Mouse (Mus musculus) frontal cortex, postnatal 25 days (tissue): ENCODE results near the gene Capn7.

Experiments used
- DNase-seq, 2 experiments: peaks; one replicate each; pipeline ENCODE4 v3.0.0; 2022; ENCODE audit warnings: low spot score in 2 of 2

Capn7 gene

DNA sequence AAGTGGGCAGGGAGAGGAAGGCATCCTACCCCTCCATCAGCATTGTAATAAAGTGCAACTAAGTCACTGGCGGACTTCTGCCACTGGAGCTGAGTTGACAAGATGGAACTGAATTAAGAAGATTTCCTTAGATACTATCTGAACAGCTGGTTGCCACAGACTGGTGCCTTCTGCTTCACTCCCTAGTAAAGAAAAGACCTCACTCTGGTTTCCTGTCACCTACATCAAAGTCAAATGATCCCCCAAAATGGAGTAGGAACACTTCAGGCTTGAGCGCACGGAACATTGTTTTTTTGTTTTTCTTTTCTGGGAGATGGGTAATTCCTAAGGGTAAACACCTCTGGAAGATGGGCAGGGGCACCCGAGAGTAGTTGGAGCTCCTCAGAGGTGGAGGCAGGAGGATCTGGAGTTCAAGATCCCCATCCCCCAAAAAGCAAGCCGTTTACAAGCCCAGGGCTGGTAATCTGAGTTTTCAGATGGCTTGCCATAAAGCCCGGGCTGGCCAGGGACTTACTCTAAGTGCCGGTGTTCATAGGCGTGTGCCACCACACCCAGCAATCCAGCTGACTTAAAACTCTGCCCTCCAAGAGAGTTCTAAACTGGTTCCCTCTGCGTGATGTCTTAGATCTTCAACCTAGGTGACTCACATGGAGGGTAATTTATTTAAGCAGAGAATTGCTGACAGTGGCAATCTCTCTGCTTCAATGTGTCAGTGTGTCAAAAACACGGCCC lies 78.0 kb downstream of the Capn7 start:
- no peak for DNase-seq

DNA sequence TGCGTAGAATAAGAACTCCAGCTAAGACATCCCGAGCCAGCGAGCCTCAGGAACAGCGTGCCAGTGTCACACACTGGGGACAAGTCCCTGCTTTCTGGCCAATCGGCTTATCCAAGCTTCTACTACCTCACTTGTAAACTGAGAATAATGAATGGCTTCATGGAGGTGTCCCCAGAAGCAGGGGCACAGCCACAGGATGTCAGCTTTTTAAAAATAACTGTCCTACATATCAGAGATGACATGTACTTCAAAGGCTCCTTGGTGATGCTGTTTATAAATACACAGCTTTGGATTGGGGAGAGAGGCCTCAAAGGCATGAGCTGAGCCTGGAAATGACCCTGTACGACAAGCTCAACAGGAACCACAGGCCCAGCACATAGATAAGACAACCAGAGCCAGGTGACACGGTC lies 78.5 kb downstream of the Capn7 start:
- DNase-seq, result no peak

- no peak for DNase-seq
Observed at GRCm38 (mm10) chr14:31416411-31416810, 80.0 kb downstream of the Capn7 start.

DNA sequence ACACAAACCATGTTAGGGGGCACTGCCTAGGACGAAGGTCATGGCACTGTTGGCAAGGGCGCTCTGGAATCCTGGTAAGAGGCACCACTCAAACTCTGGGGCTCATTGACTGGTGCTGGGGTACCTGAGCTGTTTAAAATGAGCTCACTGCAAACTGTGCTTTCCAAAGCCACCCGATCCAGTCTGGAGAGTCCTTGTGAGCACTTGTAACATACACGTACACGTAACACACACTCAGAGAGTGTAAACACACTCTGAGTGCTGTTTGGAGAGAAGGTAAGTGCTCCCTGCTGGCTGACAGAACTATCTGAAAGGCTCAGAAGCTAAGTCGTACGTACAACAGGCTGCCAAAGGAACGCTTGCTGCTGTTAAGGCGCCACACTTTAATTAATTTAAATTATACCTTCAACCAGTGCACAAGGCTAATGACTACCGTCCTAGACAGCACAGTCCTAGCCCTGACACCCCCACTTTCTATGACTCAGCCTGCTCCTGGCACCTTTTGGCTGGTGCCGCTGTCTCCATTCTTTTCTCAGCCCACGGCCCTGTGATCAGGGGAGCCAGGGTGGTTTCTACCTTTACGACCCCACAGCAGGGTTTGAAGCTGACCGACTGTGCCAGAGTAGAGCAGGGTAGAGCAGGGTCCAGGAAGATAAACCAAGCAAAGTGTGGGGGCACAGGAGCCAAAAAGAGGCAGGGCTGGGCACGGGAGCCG lies 80.6 kb downstream of the Capn7 start:
- no peak for DNase-seq

GRCm38 (mm10) chr14:31419279-31419678 lies 82.8 kb downstream of the Capn7 start:
- DNase-seq, result no peak

DNA sequence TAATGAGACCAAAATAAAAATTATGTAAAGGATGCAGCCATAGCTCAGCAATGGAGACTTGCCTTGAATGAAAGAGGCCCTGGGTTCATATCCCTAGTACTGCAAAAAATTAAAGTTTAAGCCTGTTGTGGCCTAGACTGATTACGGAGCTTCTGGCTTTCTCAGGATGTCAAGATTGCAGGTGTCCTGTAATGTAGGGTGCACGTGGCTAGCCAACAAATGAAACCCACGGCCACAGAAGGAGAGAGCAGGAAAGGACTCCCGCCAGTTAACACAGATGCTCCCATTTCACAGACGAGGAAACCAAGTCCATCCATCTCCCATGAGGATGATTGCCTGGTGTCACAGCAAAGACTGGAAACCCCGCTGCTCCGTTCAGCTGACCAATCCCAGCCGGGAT lies 83.7 kb downstream of the Capn7 start:
- DNase-seq, result no peak

DNA sequence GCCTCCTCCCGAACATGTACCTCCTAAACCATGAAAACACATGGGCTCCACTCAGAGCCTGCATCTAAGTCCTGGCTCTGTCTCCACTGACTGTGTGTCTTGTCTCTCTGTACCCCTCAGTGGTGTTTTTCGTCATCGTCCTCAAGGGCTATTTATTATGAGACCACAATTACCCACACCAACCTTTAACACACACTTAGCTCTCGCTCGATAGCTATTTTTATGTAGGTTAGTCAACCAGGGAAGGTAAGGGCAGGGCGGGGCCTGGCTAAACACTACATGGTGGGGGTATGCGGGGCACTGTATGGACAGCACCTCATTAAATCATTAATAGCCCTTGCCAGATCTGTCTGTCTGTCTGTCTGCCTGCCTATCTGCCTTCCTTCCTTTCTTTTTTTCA lies 84.1 kb downstream of the Capn7 start:
- no peak for DNase-seq

DNA sequence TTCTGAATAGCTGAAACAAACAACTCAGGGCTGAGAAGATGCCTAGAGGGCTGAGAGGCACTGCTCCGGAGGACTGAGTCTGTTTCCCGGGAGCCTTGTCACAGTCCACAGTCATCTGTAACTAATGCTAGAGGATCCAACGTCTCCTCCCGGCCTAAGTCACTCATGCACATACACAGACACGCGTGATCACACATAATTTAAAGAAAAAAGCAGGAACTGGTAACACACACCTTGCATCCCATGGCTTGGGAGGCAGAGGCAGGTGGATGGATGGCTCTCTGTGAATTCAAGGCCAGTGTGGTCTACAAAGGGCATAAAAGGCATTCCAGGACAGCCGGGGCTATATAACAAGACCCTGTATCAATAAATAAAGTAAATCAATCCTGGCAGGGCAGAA lies 84.5 kb downstream of the Capn7 start:
- no peak for DNase-seq
